Mouse (Mus musculus) testis, adult 2 months (tissue): ENCODE results near the gene Adprh.
"Not testable (repeated sequence)": the region's sequence is repeated elsewhere in the genome, so short reads cannot be mapped to it uniquely, and the experiment has no call there.

Source experiments
- CTCF ChIP-seq: fragments of 200-500 bp; IDR thresholded peaks from 2 replicates; pipeline ENCODE4 v1.5.1; 2012; ENCODE audit warnings: low read depth, mild to moderate bottlenecking, inconsistent platforms, low read length, moderate library complexity; ENCODE audit not compliant: control insufficient read depth, insufficient read depth, insufficient replicate concordance
- POLR2A ChIP-seq: fragments of 200-500 bp; IDR thresholded peaks from 2 replicates; pipeline ENCODE4 v1.6.1; 2012; ENCODE audit warnings: low read depth, mild to moderate bottlenecking, inconsistent platforms, low read length, moderate library complexity; ENCODE audit not compliant: control insufficient read depth

DNA sequence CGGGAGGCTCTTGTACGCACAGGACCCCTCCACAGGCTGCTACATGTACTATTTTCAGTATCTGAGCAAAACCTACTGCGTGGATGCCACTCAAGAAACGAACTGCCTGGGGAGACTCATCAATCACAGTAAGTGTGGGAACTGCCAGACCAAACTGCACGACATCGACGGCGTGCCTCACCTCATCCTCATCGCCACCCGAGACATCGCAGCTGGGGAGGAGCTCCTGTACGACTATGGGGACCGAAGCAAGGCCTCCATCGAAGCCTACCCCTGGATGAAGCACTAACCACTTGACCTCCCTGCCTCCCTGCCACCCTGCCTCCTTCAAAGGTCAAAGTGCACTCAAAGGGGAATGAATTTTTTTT lies 24.7 kb upstream of the Adprh start:
- TF ChIP-seq POLR2A, CTCF: not testable (repeated sequence)
